Mouse (Mus musculus): ENCODE results near the gene Klc2. TPM values are rescaled to one million over a fixed set of nuclear protein-coding genes. Genes with fewer than 3 reads are reported as not detected.

Klc2 gene
- total RNA-seq, 4 experiments from 2014 or later, result 54.5 to 66.9 (median 61.4) TPM

DNA sequence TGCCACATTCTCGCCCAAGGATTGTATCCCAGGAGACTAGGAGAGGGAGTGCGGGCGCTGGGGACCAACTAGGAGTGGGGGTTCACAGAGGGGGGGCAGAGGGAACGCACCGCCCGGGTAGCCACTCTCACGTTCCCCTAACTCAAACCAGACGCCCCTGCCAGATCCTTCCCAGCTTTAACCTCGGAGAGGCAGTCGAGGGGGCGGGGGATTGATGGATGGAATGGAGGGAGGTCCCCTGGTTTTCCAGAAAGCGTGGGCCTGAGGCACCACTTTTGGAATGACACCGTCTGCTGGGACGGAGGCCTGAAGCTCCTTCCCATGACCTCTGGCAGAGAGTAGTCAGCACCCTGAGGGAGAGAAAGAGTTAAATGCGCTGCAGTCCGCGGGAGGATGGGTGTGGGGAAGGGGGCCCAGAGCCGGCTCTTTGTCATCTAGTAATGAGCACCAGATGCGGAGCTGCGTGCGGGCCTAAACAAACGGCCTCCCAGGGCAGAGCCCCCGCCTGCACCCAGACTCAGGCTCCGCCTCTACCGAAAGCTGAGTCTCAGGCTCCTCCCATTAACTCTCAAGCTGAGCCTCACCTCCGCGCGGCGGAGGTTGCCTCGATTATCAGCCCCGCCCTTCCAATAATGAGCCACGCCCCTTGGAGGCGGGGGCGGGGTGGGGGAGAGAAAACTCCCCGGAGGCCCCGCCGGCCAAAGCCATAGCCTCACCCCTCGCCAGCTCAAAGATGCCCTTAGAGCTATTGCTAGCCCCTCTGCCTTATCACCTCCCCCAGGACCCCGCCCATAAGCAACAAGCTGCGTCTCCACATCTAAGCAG is 46.6 kb downstream of the Klc2 start:
- peak; percentile 70 for DNase-seq

DNA sequence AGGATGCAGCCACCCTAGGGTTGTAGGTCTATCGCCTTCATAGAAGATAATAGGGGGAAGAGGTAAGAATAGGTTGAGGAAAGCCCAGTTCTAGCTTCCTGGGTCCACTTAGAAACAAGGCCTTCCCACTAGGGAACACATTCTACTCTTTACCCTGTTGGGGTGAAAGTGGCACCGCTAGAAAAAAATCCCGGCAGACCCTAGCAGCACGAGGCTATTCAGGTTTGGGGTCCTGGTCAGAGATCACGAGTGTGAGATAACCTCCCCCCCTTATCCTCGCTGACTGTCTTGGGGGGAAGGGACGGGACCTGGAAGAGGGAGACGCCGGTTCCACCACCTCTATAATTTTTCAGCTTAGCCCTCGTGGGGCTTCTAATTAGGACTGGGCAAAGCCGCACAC is 47.3 kb downstream of the Klc2 start:
- no peak for DNase-seq

DNA sequence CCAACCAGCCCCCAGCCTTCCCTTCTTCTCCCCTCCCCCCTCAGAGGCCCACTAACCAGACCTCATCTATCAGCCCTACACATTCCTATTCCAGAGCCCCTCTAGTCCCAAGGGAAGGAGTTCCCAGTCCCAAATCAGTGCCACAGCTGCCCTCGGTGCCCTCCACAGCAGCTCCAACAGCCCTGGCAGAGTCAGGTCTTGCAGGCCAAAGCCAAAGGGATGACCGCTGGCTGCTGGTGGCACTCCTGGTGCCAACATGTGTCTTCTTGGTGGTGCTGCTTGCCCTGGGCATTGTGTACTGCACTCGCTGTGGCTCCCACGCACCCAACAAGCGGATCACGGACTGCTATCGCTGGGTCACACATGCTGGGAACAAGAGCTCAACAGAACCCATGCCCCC is 48.4 kb downstream of the Klc2 start:
- no peak for DNase-seq

DNA sequence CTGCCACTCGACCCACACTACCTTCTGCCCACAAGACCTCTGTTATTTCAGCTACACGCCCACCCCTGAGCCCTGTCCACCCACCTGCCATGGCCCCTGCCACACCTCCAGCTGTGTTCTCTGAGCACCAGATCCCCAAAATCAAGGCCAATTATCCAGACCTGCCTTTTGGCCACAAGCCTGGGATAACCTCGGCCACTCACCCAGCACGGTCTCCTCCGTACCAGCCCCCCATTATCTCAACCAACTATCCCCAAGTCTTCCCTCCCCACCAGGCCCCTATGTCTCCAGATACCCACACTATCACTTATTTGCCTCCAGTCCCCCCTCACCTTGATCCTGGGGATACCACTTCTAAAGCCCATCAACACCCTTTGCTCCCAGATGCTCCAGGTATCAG is 48.9 kb downstream of the Klc2 start:
- no peak for DNase-seq

DNA sequence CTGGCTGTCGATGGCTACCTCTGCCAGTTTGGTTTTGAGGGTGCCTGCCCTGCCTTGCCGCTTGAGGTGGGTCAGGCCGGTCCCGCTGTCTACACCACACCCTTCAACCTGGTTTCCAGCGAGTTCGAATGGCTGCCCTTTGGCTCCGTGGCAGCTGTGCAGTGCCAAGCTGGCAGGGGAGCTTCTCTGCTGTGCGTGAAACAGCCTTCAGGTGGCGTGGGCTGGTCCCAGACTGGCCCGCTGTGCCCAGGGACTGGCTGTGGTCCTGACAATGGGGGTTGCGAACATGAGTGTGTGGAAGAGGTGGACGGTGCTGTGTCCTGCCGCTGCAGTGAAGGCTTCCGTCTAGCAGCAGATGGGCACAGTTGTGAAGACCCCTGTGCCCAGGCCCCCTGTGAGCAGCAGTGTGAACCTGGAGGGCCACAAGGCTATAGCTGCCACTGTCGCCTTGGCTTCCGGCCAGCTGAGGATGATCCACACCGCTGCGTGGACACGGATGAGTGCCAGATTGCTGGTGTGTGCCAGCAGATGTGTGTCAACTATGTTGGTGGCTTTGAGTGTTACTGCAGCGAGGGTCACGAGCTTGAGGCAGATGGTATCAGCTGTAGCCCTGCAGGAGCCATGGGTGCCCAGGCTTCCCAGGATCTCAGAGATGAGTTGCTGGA is 49.7 kb downstream of the Klc2 start:
- no peak for DNase-seq

DNA sequence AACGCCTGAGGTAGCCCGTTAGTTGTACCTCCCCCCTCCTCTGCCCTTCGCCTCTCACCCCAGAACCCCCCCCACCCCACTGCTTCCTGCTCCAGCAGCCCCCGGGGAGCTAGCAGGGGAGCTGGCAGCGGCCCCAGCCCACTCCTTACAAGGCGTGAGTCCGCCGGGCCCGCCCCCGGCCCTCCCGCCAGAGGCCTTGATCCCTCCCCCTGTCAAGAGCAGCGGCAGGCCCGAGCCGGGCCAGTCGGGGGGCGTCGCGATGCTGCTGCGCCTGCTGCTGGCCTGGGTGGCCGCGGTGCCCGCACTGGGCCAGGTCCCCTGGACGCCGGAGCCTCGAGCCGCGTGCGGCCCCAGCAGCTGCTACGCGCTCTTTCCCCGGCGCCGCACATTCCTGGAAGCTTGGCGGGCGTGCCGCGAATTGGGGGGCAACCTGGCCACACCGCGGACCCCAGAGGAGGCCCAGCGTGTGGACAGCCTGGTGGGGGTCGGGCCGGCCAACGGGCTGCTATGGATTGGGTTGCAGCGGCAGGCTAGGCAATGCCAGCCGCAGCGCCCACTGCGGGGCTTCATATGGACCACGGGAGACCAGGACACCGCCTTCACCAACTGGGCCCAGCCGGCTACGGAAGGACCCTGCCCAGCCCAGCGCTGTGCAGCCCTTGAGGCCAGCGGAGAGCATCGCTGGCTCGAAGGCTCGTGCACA is 50.3 kb downstream of the Klc2 start, which contains the start of gene Cd248:
Gene Cd248, plus strand, starts transcription at position 212 of the 703 bp plus-strand sequence.
- DNase-seq, result no peak

DNA sequence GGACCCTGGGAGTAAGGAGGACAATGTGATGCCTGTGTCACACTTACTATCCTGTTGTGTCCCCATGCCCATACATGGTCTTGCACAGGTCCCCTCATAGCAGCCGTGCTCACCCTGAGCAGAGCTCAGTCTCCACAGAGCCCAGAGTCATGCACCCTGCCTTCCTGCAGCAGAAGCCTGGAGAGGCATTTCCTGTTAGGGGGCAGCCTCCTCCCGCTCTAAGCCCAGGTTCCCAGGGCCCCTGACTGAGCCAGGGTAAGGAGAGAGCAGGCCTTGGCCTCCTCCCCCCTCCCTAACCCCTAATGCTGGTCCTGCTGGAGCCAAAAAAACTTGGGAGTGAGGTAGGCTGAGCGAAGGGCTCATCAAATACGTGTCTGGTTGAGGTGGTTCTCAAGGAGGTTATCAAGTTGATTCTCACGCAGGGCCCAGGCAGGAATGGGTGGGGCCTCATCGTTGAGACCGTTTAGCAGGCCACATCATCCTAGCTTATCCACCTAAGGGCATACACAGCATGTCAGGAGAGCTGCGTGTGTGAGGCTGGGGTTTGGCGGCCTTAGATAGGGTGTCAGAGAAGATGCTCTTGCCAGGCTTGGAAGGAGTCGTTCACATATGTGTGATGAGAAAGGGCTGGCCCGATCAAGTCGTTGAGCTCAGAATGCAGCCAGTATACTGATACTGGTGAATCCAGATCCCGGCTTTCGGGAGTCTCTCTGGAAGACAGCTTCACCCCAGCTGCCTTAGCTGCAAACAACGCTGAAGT is 51.1 kb downstream of the Klc2 start:
- DNase-seq, result no peak

DNA sequence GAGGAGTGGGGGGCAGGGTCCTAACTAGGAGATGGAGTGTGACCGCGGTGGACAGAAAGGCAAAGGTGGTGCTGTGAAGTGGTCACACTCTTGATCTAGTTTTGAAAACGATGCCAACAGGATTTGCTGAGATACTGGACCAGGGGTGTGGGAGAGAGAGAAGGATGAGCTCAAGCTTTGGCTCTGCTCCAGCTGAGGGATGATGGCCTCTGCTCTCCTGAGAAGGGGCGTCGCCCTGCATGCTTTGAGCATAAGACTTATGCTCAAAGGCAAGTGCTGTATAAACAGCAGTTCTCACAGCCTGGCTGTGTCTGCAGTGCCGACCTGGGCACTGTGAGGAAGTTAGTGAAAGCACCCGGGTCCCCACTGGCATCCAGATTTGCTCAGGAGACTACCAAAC is 53.3 kb downstream of the Klc2 start:
- no peak for DNase-seq

DNA sequence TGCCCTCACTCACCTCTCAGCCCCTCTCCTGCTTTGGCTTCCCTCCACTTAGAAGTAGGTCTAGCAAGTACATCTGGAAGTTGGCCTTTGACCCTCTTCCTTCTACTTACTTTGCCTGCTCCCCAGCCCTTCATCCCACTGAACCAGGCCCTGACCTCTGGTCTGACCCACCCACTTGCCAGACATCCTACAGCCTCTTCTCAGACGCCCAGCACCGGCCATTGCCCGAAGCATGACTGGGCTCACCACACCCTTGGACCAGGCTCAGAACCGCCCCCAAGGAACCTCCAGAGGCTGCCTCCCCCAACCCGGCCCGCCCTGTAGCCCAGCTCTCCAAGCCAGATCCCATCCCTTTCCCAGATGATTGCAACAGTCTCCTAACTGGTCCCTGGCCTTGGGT is 55.9 kb downstream of the Klc2 start:
- no peak for DNase-seq

DNA sequence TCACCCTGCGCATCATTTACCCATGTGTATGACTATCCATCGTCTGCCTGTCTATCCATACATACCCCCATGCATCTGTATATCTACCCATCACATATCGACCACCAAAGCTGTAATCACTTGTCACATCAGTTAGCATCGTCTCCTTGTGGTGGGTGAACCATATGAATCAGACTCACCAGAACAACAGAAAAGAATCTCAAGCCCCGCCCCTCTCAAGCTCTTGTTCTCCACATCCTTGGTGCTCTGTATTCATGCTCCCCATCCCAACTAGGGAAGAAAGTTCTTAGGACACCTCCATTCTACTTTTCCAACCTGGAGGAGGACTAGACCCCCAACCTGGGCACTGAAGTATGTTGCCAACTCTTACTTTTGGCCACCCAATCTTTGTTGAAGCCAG is 56.3 kb downstream of the Klc2 start:
- no peak for DNase-seq

DNA sequence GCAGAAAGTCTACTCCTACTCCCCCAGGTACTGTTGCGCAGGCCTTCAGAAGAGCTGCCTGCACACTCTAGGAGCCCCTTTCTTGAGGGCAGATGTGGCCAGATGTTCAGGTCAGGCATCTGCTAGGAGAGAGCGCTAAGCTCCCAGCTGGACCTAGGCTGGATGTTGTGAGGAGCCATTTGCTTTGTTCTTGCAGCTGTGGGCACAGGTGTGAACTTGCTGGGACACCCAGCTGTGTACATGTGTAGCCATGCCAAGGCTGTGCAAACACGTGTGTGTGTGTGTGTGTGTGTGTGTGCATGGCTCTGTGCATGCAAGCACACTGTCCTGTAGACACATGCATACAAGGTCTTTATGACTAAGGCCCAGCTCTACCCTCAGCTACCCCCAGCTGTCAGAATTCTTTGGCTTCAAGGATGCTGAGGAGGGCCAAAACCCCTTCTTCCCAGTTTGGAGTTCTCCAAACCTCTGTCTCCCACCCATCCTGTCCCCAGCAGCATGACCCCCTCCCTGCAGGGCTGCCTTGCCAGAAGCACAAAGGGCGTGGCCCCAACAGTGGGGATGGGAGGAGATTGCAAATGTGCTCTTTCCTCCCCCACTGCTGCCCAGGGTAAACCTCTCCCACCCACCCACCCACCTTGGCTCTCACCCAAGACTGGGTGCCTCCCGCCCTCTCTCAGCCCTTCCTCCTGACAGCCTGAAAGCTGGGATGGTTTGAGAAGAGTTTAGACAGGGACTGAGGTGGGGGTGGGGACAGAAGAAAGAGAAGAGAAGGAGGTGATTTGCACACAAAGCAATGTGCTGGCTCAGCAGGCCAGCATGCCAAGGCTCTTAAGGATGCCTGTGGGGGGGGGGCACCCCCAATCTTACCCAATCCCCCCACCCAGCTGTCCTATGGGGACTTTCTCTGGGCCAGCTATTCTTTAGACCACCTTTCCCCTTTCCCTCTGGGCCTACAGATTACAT is 57.7 kb downstream of the Klc2 start:
- DNase-seq, result no peak

DNA sequence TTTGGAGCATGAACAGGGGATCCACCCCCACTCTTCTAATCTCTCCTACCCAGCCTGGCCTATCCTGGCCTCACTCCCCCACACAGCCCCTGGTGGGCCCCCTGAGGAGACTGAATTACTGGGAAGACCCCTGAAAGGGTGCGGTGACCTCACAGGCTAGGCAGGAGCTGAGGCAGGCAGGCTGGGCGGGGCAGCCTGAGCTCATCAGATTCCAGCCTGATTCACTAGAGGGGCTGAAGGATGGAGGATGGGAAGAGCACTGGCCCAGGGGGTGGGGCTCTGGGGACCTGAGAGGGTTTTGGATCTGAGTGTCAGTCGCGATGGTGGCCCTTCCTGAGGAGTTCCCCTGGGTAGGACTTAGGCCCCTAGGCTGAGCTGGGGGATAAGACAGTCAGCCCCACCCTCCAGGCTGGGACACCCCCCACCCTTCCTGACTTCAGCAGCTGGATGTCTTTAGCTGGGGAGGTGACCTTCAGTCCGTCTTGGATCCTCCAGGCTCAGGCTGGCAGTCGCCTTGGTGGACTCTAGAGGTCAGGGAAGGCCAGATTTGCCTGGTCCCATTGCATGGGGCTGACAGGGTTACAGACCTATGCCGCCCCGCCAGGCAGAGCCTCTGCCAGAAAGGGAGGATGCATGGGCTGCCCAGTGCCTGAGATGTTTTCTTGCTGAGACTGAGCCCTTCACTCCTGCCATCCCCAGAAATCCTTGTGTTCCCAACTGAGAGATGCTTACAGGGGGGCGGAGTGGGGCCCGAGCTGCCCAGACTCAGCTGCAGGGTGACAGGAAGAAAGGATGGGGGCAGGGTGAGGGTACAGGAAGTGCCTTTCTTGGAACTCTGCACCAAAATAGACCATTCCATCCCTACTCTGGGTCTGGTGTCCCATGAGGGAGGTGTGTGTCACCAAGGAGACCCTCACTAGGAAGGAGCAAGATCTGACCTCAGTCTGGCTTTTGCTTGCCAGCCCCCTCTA is 59.3 kb downstream of the Klc2 start:
- DNase-seq, result no peak

DNA sequence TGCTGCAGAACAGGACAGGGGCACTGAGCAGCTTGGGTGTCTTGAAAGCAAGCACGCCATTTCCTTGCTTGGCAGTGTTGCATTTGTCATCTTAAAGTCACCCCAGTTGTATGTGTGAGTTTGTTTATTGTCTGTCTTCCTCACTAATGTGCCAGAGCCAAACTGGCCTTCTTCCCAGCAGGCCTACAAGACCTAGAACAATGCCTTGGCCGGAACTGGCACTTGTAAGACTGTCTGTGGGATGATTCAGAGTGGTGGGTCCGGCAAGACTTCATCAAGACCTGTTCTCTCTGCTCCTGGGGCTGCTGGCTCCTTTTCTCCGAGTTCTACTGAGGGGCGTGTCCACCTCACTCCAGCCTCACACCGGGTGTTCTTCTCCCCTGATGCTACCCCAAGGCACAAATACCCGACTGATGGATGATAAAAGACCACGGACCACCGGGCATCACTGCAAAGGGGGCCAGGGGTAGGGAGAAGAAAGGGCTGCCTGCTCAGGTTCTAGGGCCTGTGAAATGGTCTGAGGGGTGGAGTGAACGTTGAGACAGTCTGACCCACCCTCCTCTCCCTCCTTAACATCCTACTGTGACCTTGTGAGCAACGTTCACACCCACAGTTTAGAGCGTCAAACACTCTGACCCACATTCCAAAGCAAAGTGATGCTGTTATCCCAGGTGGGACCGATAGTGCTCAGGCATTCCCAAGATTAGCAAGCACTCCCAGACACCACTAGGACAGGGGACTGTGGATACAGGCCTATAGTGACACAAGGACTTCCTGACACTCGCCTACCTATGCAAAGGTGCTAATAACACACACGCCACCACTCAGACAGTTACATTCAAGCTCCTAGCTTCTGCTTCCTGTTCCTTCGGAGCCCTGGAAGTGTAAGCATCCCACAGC is 60.2 kb downstream of the Klc2 start:
- DNase-seq, result no peak

Other genes with a start within 250 kb of the Klc2 start
- 1 to 10 TPM in 1 of 4 experiments, under 1 TPM in 3; 0.46 to 1.5 (median 0.75) TPM for gene Actn3, start 240.7 kb downstream of the Klc2 start, total RNA-seq (2022)
- gene Zdhhc24, start 239.9 kb downstream of the Klc2 start, total RNA-seq (2022), result 10 to 100 TPM; 26.3 to 35.8 (median 29.2) TPM
- 10 to 100 TPM in 2 of 4 experiments, 1 to 10 TPM in 2; 6.9 to 23.3 (median 12.5) TPM for gene Bbs1, start 211.9 kb downstream of the Klc2 start, total RNA-seq (2022)
- gene Dpp3, start 190.3 kb downstream of the Klc2 start, total RNA-seq (2022), result 100 to 1,000 TPM; 110 to 141 (median 132) TPM
- gene Peli3, start 175.4 kb downstream of the Klc2 start, total RNA-seq (2022), result 10 to 100 TPM; 10.9 to 19.5 (median 15.2) TPM
- 10 to 100 TPM; 44.6 to 56.9 (median 53.6) TPM for gene Mrpl11, start 156.4 kb downstream of the Klc2 start, total RNA-seq (2022)
- gene Npas4, start 128.2 kb downstream of the Klc2 start, total RNA-seq (2022), result under 1 TPM; 0.17 to 0.43 (median 0.32) TPM
- gene Slc29a2, start 94.7 kb downstream of the Klc2 start, total RNA-seq (2022), result 1 to 10 TPM; 4.0 to 5.7 (median 4.5) TPM
- gene B4gat1, start 79.7 kb downstream of the Klc2 start, total RNA-seq (2022), result 10 to 100 TPM; 44.3 to 54.2 (median 51.8) TPM
- gene AC124502.3, start 79.7 kb downstream of the Klc2 start, total RNA-seq (2022), result 1 to 10 TPM in 3 of 4 experiments, under 1 TPM in 1; 0.59 to 3.9 (median 1.9) TPM
- 10 to 100 TPM; 30.0 to 40.1 (median 33.6) TPM for gene Brms1, start 77.2 kb downstream of the Klc2 start, total RNA-seq (2022)
- gene Rin1, start 68.1 kb downstream of the Klc2 start, total RNA-seq (2022), result 1 to 10 TPM; 4.1 to 8.1 (median 7.7) TPM
- 10 to 100 TPM in 1 of 4 experiments, 1 to 10 TPM in 3; 8.9 to 11.8 (median 9.2) TPM for gene Cd248, start 50.5 kb downstream of the Klc2 start, total RNA-seq (2022)
- gene Tmem151a, start 33.0 kb downstream of the Klc2 start, total RNA-seq (2022), result 1 to 10 TPM; 2.1 to 2.8 (median 2.6) TPM
- 10 to 100 TPM; 58.5 to 79.0 (median 62.9) TPM for gene Yif1a, start 30.0 kb downstream of the Klc2 start, total RNA-seq (2022)
- 1 to 10 TPM; 1.5 to 3.2 (median 2.6) TPM for gene Cnih2, start 20.0 kb downstream of the Klc2 start, total RNA-seq (2022)
- 100 to 1,000 TPM; 184 to 206 (median 197) TPM for gene Rab1b, start 11.5 kb downstream of the Klc2 start, total RNA-seq (2022)
- 10 to 100 TPM; 23.9 to 35.0 (median 29.7) TPM for gene Pacs1, start 154.6 kb upstream of the Klc2 start, total RNA-seq (2022)
- 100 to 1,000 TPM; 179 to 198 (median 191) TPM for gene Sf3b2, start 176.9 kb upstream of the Klc2 start, total RNA-seq (2022)
- gene Gal3st3, start 179.8 kb upstream of the Klc2 start, total RNA-seq (2022), result under 1 TPM; 0.09 to 0.62 (median 0.30) TPM
- not detected for gene Catsper1, start 217.2 kb upstream of the Klc2 start, total RNA-seq (2022)
- 10 to 100 TPM in 2 of 4 experiments, 1 to 10 TPM in 2; 1.2 to 14.6 (median 6.8) TPM for gene Cst6, start 231.0 kb upstream of the Klc2 start, total RNA-seq (2022)
- gene Eif1ad, start 248.2 kb upstream of the Klc2 start, total RNA-seq (2022), result 10 to 100 TPM; 22.2 to 26.7 (median 25.2) TPM
- gene Banf1, start 248.6 kb upstream of the Klc2 start, total RNA-seq (2022), result 100 to 1,000 TPM; 130 to 147 (median 140) TPM

Measured in adrenal gland, adult 8-10 months (tissue).